Mouse (Mus musculus) midbrain, embryonic 16.5 days (tissue): ENCODE data around the gene Marf1. TPM values are rescaled to one million over a fixed set of nuclear protein-coding genes. Genes with fewer than 3 reads are reported as not detected.
A peak's percentile ranks its signal among the peaks of the same experiment; 100 is the strongest.
"Not testable (repeated sequence)": the region's sequence is repeated elsewhere in the genome, so short reads cannot be mapped to it uniquely, and the experiment has no call there.

Source experiments
- ATAC-seq: fragments of 200-750 bp; cut with Nextera tagmentation; 2 replicates; pipeline ENCODE4 v1.8.0; 2017; ENCODE audit warnings: moderate TSS enrichment
- H3K27ac ChIP-seq: fragments of 300-500 bp; sonication (generic); 2 replicates; pipeline ENCODE4 v1.5.1; 2014; ENCODE audit warnings: mild to moderate bottlenecking, low read length, mixed read lengths
- H3K27me3 ChIP-seq: fragments of 300-500 bp; sonication (generic); 2 replicates; pipeline ENCODE4 v1.6.1; 2014; ENCODE audit warnings: low read depth, low read length, mixed read lengths; ENCODE audit not compliant: control insufficient read depth, insufficient read depth
- H3K36me3 ChIP-seq: fragments of 300-500 bp; sonication (generic); 2 replicates; pipeline ENCODE4 v1.6.1; 2014; ENCODE audit warnings: mild to moderate bottlenecking, low read length, moderate library complexity, mixed read lengths; ENCODE audit not compliant: control insufficient read depth, insufficient read depth
- H3K4me1 ChIP-seq: fragments of 300-500 bp; sonication (generic); 2 replicates; pipeline ENCODE4 v1.6.1; 2014; ENCODE audit warnings: mild to moderate bottlenecking, low read length, mixed read lengths; ENCODE audit not compliant: control insufficient read depth, insufficient read depth
- H3K4me2 ChIP-seq: fragments of 300-500 bp; sonication (generic); 2 replicates; pipeline ENCODE4 v1.6.1; 2014; ENCODE audit warnings: mild to moderate bottlenecking, low read length, mixed read lengths
- H3K4me3 ChIP-seq: fragments of 300-500 bp; sonication (generic); 2 replicates; pipeline ENCODE4 v1.5.1; 2014; ENCODE audit warnings: low read depth, mild to moderate bottlenecking, low read length, moderate library complexity, mixed read lengths
- H3K9ac ChIP-seq: fragments of 300-500 bp; sonication (generic); 2 replicates; pipeline ENCODE4 v1.6.1; 2014; ENCODE audit warnings: low read depth, low read length, mixed read lengths
- H3K9me3 ChIP-seq: fragments of 300-500 bp; sonication (generic); replicated peaks from 2 replicates; pipeline ENCODE4 v1.6.1; 2014; ENCODE audit warnings: mild to moderate bottlenecking, low read length, mixed read lengths; ENCODE audit not compliant: control insufficient read depth, poor library complexity, severe bottlenecking
- WGBS: fragments of 180-500 bp; shearing (Covaris S2); extraction: QIAGEN DNeasy Blood & Tissue Kit; methylation state at CpG from one replicate; pipeline ENCODE4 v1.1.7; 2014; 5-methylcytosine and 5-hydroxymethylcytosine counted together
- microRNA counts: library from miRNA; unstranded; fragments of <30 nt; microRNA quantifications from one replicate; lab custom pipeline; 2016
- microRNA-seq: library from miRNA; unstranded; fragments of <30 nt; microRNA quantifications from one replicate; pipeline ENCODE4, GENCODE M21; 2017
- polyA plus RNA-seq: library from polyadenylated mRNA; unstranded; fragments of >200 nt; fragmentation: Nextera tagmentation; extraction: Ambion mirVana; gene quantifications from 2 replicates; pipeline ENCODE4 v1.2.1, GENCODE M21; 2015

Gene Marf1
- polyA plus RNA-seq, 1 experiment from 2014 or later: 16.0 TPM

- WGBS: 82% methylated on average over 4 of the region's 4 CpGs
- H3K27ac ChIP-seq, H3K9me3 ChIP-seq, H3K27me3 ChIP-seq, H3K9ac ChIP-seq, H3K4me2 ChIP-seq, H3K36me3 ChIP-seq, H3K4me3 ChIP-seq, ATAC-seq, H3K4me1 ChIP-seq: not testable (repeated sequence)
Measured at GRCm38 (mm10) chr16:14066571-14066970, 96.6 kb downstream of the Marf1 start.

DNA sequence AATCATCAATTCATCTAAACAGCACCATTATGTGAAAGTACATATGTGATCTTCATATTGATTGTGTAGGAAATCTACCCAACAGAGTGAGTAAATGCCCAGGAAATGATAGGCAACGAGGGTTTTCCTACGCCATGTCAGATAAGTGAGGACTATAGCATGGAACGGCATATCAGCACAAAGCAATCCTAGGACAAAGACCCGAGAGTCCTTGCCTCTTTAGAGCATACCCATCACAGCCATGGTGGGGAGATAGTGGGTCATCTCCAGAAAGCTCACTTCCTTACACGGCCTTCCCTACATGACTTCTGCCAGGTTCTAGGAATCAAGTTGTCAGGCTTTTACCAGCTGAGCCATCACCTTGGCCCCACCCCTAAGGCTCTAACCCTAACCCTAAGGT lies 103.3 kb downstream of the Marf1 start:
- ATAC-seq: no peak
- Histone ChIP-seq H3K4me1 (peaks cover 6% of the 10 kb centered on the region), H3K36me3 (no peaks in the 10 kb centered on the region), H3K9me3 (no peaks in the 10 kb centered on the region), H3K9ac (no peak overlapping the region), H3K27me3 (no peaks in the 10 kb centered on the region), H3K27ac (no peak overlapping the region), H3K4me3 (no peak overlapping the region), H3K4me2 (no peak overlapping the region)
- WGBS: 82% methylated on average over 5 of the region's 5 CpGs

MicroRNAs encoded within 50 kb of the gene (microRNA counts, 519-probe panel; counts per million panel counts)
- 2,101 counts per million, percentile 56 among the panel's probes with 10 or more counts for microRNA mmu-miR-484 (lab: Ali Mortazavi, UCI)

Small RNA genes lying within 50 kb of the gene (microRNA-seq; reads per million reads assigned to microRNA genes)
- gene Gm27671 (not detected), gene Mir484 (3,006 reads per million, percentile 86 among the genes with 10 or more reads in this experiment)

Other genes starting within 250 kb of the Marf1 start
- gene 2900011O08Rik, start 176.7 kb downstream of the Marf1 start, polyA plus RNA-seq: 189 and 216 TPM in 2 replicates
- 0.55 and 1.3 TPM in 2 replicates for gene Ifitm7, start 176.5 kb downstream of the Marf1 start, polyA plus RNA-seq
- gene Nde1, start 76 bp downstream of the Marf1 start, polyA plus RNA-seq: 18.7 and 21.9 TPM in 2 replicates
- 0.59 and 0.67 TPM in 2 replicates for gene Myh11, start 128.0 kb upstream of the Marf1 start, polyA plus RNA-seq
- gene Fopnl, start 154.1 kb upstream of the Marf1 start, polyA plus RNA-seq: 205 TPM in 2 replicates
- gene Abcc1, start 198.2 kb upstream of the Marf1 start, polyA plus RNA-seq: 9.3 and 10.8 TPM in 2 replicates